Mouse (Mus musculus): ENCODE data around the gene Nhsl2.

DNA sequence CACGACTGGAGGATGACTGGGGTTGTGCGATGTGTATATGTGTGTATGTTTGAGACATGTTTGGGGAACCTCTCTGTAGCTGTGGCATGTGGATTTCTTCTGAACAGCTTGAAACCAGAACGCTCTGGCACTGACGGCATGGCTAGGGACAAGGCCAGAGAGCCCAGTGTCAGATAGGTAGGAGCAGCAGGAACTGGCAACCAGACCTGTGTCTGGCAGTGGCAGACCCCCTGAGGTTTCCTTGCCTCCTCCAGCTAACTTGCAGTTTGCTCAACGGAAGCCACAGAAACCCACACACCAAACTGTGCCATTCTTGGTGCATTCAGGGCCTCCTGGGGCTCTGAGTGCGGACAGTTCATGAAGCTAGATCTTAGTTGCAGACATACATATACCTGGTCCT lies 81.1 kb downstream of the Nhsl2 start:
- no peak for TF ChIP-seq POLR2A (IDR thresholded peaks at IDR 0.05; ENCODE audit: low read depth, low read length)
- no peak for TF ChIP-seq CTCF (IDR thresholded peaks at IDR 0.05; ENCODE audit: extremely low read depth, insufficient read length, insufficient replicate concordance, low read depth, low read length)

All from small intestine, adult 2 months (tissue).